Mouse (Mus musculus) E14TG2a.4 (cell line): ENCODE results near the gene Asb2.

Source experiments
- CTCF ChIP-seq: conservative IDR thresholded peaks from 2 replicates; pipeline ENCODE4 v1.5.1; 2014; ENCODE audit warnings: low read length
- NANOG ChIP-seq: IDR thresholded peaks from 2 replicates; pipeline ENCODE4 v1.6.1; 2014; ENCODE audit warnings: borderline replicate concordance, low read length, mixed read lengths
- POU5F1 ChIP-seq: IDR thresholded peaks from 2 replicates; pipeline ENCODE4 v1.6.1; 2014; ENCODE audit warnings: low read length, borderline replicate concordance

DNA sequence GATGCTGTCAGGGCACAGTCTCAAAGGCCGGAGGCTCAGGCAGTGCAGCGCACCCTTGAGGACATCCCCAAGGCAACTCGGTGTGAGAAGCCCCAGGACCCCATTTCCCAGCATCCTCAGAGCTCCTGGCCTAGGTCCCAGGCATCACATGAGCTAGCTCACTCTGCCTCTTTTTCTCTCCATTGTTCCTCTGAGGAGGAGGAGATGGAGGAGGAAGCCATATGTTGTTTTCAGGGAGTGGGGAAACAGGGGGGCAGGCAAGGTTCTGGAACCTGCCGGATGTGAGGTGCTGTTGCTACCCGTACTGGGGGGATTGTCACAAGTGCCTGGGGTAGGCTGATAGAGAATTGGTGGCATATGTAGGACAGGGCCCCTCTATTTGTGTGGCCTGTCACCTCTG is 20.3 kb upstream of the Asb2 start:
- no peak for TF ChIP-seq CTCF
- TF ChIP-seq POU5F1: no peak
- TF ChIP-seq NANOG: no peak
